In the genomic region with DNA sequence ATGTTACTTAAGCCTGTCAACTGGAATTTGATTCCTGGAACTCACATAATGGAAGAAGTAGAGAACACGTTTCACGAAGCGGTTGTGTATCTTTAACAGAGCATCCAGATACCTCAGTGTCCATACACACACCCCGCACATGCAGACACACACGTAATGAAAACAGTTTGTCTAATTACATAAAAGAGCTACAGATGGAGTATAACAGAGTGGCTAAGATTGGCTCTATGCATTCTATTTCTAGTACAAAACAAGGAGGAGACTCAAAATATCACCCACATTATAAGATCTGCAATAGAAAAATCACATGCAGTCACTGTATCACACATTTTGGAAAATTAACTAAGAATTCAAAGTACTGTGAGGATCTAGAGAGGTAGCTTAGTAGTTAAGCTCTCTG, we compare ENCODE assay signal across 14 mouse cellular contexts.
"Had no signal": no experiment of that assay in that cellular context is flagged by ENCODE, and none has a peak within 500 bp of the region (broad histone marks: within the 10 kb centered on the region; RNA-seq: fewer than 3 reads in every experiment).

No protein-coding gene starts in this region.

- DNase-seq: kidney, adult 11 months; kidney, adult 8-10 months; kidney, postnatal 10 days; kidney, postnatal 36 days; liver, embryonic 13.5 days; lung, adult 2 months; lung, postnatal 14 days; lung, postnatal 4 days; midbrain, embryonic 14.5 days; right cerebral cortex, postnatal 14 days; spleen, adult 18-20 months; thymus, adult 18-20 months; thymus, postnatal 36 days had no signal

- ATAC-seq: intestine, embryonic 15.5 days had no signal
